Comparison of ENCODE assay signal across 8 mouse cellular contexts in the genomic region with DNA sequence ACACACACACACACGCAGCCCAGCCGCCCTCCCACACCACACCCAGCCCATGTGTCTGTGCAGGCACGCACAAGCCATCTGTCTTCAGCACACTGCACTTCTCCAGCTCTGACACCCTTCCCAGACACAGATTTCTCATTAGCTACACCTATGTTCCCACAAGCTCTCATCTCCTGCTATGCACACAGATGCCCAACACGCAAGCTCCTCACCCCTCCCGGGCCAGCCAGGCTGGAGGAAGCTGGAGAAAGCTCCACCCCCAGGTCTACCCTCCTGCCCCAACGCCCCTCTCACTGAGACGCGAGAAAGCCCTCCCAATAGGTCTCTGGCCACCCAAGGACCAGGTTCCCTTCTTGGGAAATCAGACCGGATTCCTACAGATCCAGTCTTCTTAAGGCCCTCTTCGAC. TPM values are rescaled to one million over a fixed set of nuclear protein-coding genes. Genes with fewer than 3 reads are reported as not detected.
DNase-seq lines count a peak whose midpoint lies in the region; ATAC-seq and TF ChIP-seq lines count a peak whose summit lies in the region.

No protein-coding gene starts in this region.

- H3K9me3 ChIP-seq in forebrain, embryonic 13.5 days (replicated peaks), result no peaks in the 10 kb centered on the region
- H3K9me3 ChIP-seq in hindbrain, embryonic 16.5 days (ENCODE audit: control insufficient read depth, low read length), result peaks cover 4% of the 10 kb centered on the region
- H3K9me3 ChIP-seq in liver, embryonic 14.5 days (ENCODE audit: control insufficient read depth, low read length), result no peaks in the 10 kb centered on the region

- DNase-seq in adrenal gland, adult 2 months, result peak; percentile 28
- DNase-seq in adrenal gland, postnatal 25 days, result no peak
- no peak for DNase-seq in liver, embryonic 14.5 days (ENCODE audit: low read depth in 3 of 3, low spot score in 3 of 3)
- DNase-seq in spleen, postnatal 36 days (ENCODE audit: low spot score in 2 of 2), result no peak
- DNase-seq in gastrocnemius, adult 8-10 months (ENCODE audit: low spot score in 2 of 2), result no peak

- H3K4me2 ChIP-seq in forebrain, embryonic 13.5 days, result peak overlapping the region; percentile 80
- peak overlapping the region; percentile 56 for H3K4me2 ChIP-seq in hindbrain, embryonic 16.5 days (ENCODE audit: low read length)
- peak overlapping the region; percentile 22; the same call in 1 of the 2 replicates for H3K4me2 ChIP-seq in liver, embryonic 14.5 days (ENCODE audit: low read depth)

- ATAC-seq in forebrain, embryonic 13.5 days, result peak; percentile 26; the same call in 1 of the 2 replicates
- ATAC-seq in hindbrain, embryonic 16.5 days, result peak; percentile 35; the same call in 1 of the 2 replicates
- no peak for ATAC-seq in liver, embryonic 14.5 days (ENCODE audit: insufficient read depth)

- TF ChIP-seq EP300 in liver, embryonic 14.5 days (IDR thresholded peaks at IDR 0.05; ENCODE audit: low read depth), result no peak

- H3K9ac ChIP-seq in forebrain, embryonic 13.5 days, result no peak overlapping the region
- no peak overlapping the region for H3K9ac ChIP-seq in hindbrain, embryonic 16.5 days (ENCODE audit: low read depth, low read length)
- H3K9ac ChIP-seq in liver, embryonic 14.5 days (replicated peaks), result no peak overlapping the region

- H3K27me3 ChIP-seq in forebrain, embryonic 13.5 days, result peaks cover 79% of the 10 kb centered on the region
- H3K27me3 ChIP-seq in hindbrain, embryonic 16.5 days (replicated peaks; ENCODE audit: control insufficient read depth, insufficient read depth, low read length), result peaks cover 28% of the 10 kb centered on the region
- H3K27me3 ChIP-seq in liver, embryonic 14.5 days (ENCODE audit: control insufficient read depth, insufficient read depth, low read length), result peaks cover 44% of the 10 kb centered on the region

- peak overlapping the region; percentile 81 for H3K4me3 ChIP-seq in brown adipose tissue, adult 24 weeks (ENCODE audit: insufficient read depth, low read depth, low read length)
- H3K4me3 ChIP-seq in forebrain, embryonic 13.5 days, result peak overlapping the region; percentile 42
- peak overlapping the region; percentile 37 for H3K4me3 ChIP-seq in hindbrain, embryonic 16.5 days (ENCODE audit: low read length)
- no peak overlapping the region for H3K4me3 ChIP-seq in liver, embryonic 14.5 days (ENCODE audit: insufficient read depth in 1 of 2, low read depth in 2 of 2, low read length in 2 of 2)

- peak overlapping the region; percentile 84 for H3K27ac ChIP-seq in brown adipose tissue, adult 24 weeks (replicated peaks; ENCODE audit: low read depth, low read length)
- H3K27ac ChIP-seq in forebrain, embryonic 13.5 days, result no peak overlapping the region
- no peak overlapping the region for H3K27ac ChIP-seq in hindbrain, embryonic 16.5 days (ENCODE audit: low read depth, low read length)
- H3K27ac ChIP-seq in liver, embryonic 14.5 days, result no peak overlapping the region

- WGBS in forebrain, embryonic 13.5 days, result 0% methylated on average over 8 of the region's 10 CpGs
- WGBS in hindbrain, embryonic 16.5 days, result 5% methylated on average over 10 of the region's 10 CpGs
- WGBS in liver, embryonic 14.5 days (ENCODE audit: insufficient replicate concordance), result 9% methylated on average over 10 of the region's 10 CpGs

- H3K36me3 ChIP-seq in forebrain, embryonic 13.5 days (ENCODE audit: poor library complexity, severe bottlenecking), result no peaks in the 10 kb centered on the region
- H3K36me3 ChIP-seq in hindbrain, embryonic 16.5 days (ENCODE audit: control insufficient read depth, insufficient read depth, low read length), result no peaks in the 10 kb centered on the region
- H3K36me3 ChIP-seq in liver, embryonic 14.5 days (replicated peaks; ENCODE audit: control insufficient read depth, insufficient read depth, low read depth), result no peaks in the 10 kb centered on the region

- no peak for TF ChIP-seq CTCF in liver, embryonic 14.5 days (IDR thresholded peaks at IDR 0.05; ENCODE audit: low read depth)

- H3K4me1 ChIP-seq in brown adipose tissue, adult 24 weeks (ENCODE audit: control insufficient read depth, insufficient read depth, insufficient read length, low read length), result peaks cover 22% of the 10 kb centered on the region
- H3K4me1 ChIP-seq in forebrain, embryonic 13.5 days, result peaks cover 49% of the 10 kb centered on the region
- H3K4me1 ChIP-seq in hindbrain, embryonic 16.5 days (ENCODE audit: control insufficient read depth, insufficient read depth, low read depth, low read length), result peaks cover 33% of the 10 kb centered on the region
- no peaks in the 10 kb centered on the region for H3K4me1 ChIP-seq in liver, embryonic 14.5 days (replicated peaks; ENCODE audit: control insufficient read depth in 2 of 2, insufficient read depth in 2 of 2, low read length in 1 of 2)

RNA-seq across cellular contexts. Expression of a gene that starts 4.4 kb away (rescaled TPM):
- 1 to 10 TPM; 2.2 to 3.2 TPM for total RNA-seq in adrenal gland, adult 2 months (2021)
- 0.82 and 1.0 TPM in 2 replicates for polyA plus RNA-seq in adrenal gland, adult 2 months (2012; rRNA removed)
- 1.4 and 2.6 TPM in 2 replicates for total RNA-seq in adrenal gland, postnatal 25 days (2021)
- 1.7 and 5.7 TPM in 2 replicates for polyA plus RNA-seq in brown adipose tissue, adult 24 weeks (2012; ENCODE audit: insufficient read depth, insufficient read length, missing spikeins)
- 2.4 and 3.6 TPM in 2 replicates for polyA plus RNA-seq in forebrain, embryonic 13.5 days (2015; fragmentation: Nextera tagmentation; extraction: Ambion mirVana)
- polyA plus RNA-seq in hindbrain, embryonic 16.5 days (2015; fragmentation: Nextera tagmentation; extraction: Ambion mirVana), result 5.2 and 5.5 TPM in 2 replicates
- 0.20 and 0.35 TPM in 2 replicates for polyA plus RNA-seq in liver, embryonic 14.5 days (2012; rRNA removed)
- 0.30 and 0.38 TPM in 2 replicates for polyA plus RNA-seq in liver, embryonic 14.5 days (2014; fragmentation: Nextera tagmentation; extraction: Ambion mirVana)
- 1 to 10 TPM; 1.6 to 2.6 (median 1.6) TPM for total RNA-seq in gastrocnemius, adult 8-10 months (2022)

Comparison
In these comparisons a context has a peak if more than half of its experiments do, and no peak if none do; other contexts are left out.
1. H3K4me3 ChIP-seq: peak in brown adipose tissue, adult 24 weeks (single experiment), forebrain, embryonic 13.5 days (single experiment) and hindbrain, embryonic 16.5 days (single experiment); none in liver, embryonic 14.5 days (0 of 2).
2. H3K4me2 ChIP-seq: peak in every context shown above with its lines; median percentile 80 in forebrain, embryonic 13.5 days; 56 in hindbrain, embryonic 16.5 days; 22 in liver, embryonic 14.5 days.